Mouse (Mus musculus) left cerebral cortex, adult 18-20 months (tissue): Measurements from ENCODE around the gene Cpne8. TPM values are rescaled to one million over a fixed set of nuclear protein-coding genes. Genes with fewer than 3 reads are reported as not detected.
"Not testable (repeated sequence)": the region's sequence is repeated elsewhere in the genome, so short reads cannot be mapped to it uniquely, and the experiment has no call there.

ENCODE experiments used
- DNase-seq, 2 experiments: peaks; one replicate each; pipeline ENCODE4 v3.0.0; 2021 to 2022; ENCODE audit warnings: low spot score in 2 of 2, mixed read lengths in 1 of 2
- total RNA-seq, 2 experiments: library from RNA; stranded (reverse); gene quantifications; 2 replicates each; pipeline ENCODE4 v1.2.3; 2021

Cpne8 gene
- total RNA-seq, 2 experiments from 2014 or later: 21.4 to 24.8 TPM

- no peak for DNase-seq
These were observed 187.7 kb downstream of the Cpne8 start for GRCm38 (mm10) chr15:90491558-90491957.

DNA sequence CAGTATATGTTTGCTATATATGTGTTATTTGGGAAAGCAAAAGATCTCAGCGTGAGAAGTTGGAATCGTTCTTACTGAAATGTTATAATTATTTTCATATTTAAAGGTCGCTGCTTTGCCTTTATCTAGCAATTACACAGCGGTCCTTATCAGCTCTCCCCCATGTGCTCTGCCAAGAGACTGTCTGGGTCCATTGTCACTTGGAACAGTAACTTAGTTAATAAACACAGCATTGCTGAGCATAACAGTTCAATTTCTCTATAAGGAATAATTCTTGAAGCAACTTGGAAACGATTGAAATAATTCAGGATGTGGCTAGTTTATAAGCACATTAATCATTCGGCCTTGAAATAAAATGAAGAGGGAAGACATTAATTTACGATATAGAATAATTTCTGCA lies 189.0 kb downstream of the Cpne8 start:
- DNase-seq: no peak

- not testable (repeated sequence) for DNase-seq
These were observed 208.7 kb downstream of the Cpne8 start for GRCm38 (mm10) chr15:90470561-90470960.

DNA sequence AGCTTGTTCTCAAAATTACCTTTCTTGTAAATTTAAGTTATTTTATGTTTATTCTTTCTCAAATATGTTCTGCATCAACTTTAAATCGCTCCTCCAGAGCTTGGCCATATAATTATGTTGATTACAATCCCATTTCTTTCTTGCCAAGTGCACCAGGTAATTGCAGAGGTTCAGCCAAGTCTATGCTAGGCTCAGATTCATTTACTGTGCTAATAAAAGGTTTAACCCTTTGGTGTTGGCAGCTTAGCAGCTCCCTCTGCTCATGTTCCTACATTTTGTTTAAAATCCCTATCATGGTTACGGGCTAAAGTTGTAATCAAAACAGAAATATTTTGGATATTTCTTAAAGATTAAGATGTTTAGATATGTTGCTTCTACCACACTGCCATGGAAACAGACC lies 216.0 kb downstream of the Cpne8 start:
- DNase-seq: no peak

DNA sequence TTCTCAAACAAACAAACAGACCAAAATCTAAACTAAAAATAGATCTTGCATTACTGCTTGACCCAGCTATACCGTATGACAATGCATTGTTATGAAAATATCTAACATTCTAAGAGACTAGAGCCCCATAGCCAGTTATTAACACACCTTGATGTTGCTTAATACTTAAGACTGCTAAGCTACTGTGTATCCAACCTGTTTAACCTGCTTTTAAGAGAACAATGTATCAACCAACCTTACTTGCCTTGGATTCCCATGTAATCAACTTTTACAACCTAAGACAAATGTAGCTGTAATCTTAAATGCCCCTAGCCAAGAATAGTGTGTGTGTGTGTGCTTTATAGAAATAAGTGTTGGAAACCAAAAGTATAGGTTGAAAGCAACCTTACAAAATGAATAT lies 233.2 kb downstream of the Cpne8 start:
- DNase-seq: no peak
